Mouse (Mus musculus) MN1 (cell line): ENCODE data around the gene Pdgfb.

Source experiments
- DNase-seq: peaks from one replicate; pipeline ENCODE4 v3.0.0-alpha.2; 2016; ENCODE audit warnings: low spot score

Pdgfb gene

GRCm38 (mm10) chr15:80034913-80035312 is 20.1 kb upstream of the Pdgfb start:
- no peak for DNase-seq

- no peak for DNase-seq
These were observed 19.6 kb upstream of the Pdgfb start for GRCm38 (mm10) chr15:80034366-80034765.

GRCm38 (mm10) chr15:80031133-80031532 is 16.4 kb upstream of the Pdgfb start:
- DNase-seq, result no peak

- no peak for DNase-seq
These were observed 15.6 kb upstream of the Pdgfb start for GRCm38 (mm10) chr15:80030399-80030798.

- DNase-seq, result no peak
These were observed 14.1 kb upstream of the Pdgfb start for GRCm38 (mm10) chr15:80028862-80029261.

- no peak for DNase-seq
These were observed 12.0 kb upstream of the Pdgfb start for GRCm38 (mm10) chr15:80026689-80027353.

GRCm38 (mm10) chr15:80026061-80026460 is 11.3 kb upstream of the Pdgfb start:
- no peak for DNase-seq

GRCm38 (mm10) chr15:80025615-80026014 is 10.8 kb upstream of the Pdgfb start:
- DNase-seq, result no peak

- DNase-seq, result peak; percentile 66
These were observed 9.8 kb upstream of the Pdgfb start for GRCm38 (mm10) chr15:80024331-80025313.

GRCm38 (mm10) chr15:80020516-80020915 is 5.7 kb upstream of the Pdgfb start:
- DNase-seq, result no peak

GRCm38 (mm10) chr15:80019625-80020024 is 4.8 kb upstream of the Pdgfb start:
- DNase-seq, result no peak

- no peak for DNase-seq
These were observed 4.4 kb upstream of the Pdgfb start for GRCm38 (mm10) chr15:80019220-80019619.

- no peak for DNase-seq
These were observed 2.0 kb upstream of the Pdgfb start for GRCm38 (mm10) chr15:80016563-80017301.

- no peak for DNase-seq
These were observed 605 bp upstream of the Pdgfb start for GRCm38 (mm10) chr15:80015211-80015952.

- DNase-seq, result no peak
These were observed 801 bp downstream of the Pdgfb start for GRCm38 (mm10) chr15:80014031-80014320.

- no peak for DNase-seq
These were observed 1.3 kb downstream of the Pdgfb start for GRCm38 (mm10) chr15:80013256-80014030.

- no peak for DNase-seq
These were observed 2.1 kb downstream of the Pdgfb start for GRCm38 (mm10) chr15:80012527-80013201.

GRCm38 (mm10) chr15:80011778-80012526 is 2.8 kb downstream of the Pdgfb start:
- DNase-seq, result no peak

- DNase-seq, result no peak
These were observed 3.6 kb downstream of the Pdgfb start for GRCm38 (mm10) chr15:80011194-80011593.

GRCm38 (mm10) chr15:80010182-80010558 is 4.6 kb downstream of the Pdgfb start:
- peak; percentile 67 for DNase-seq
